ENCODE assay signal across 7 mouse cellular contexts in genomic region chr7:114253885-114254833, GRCm38 (mm10). TPM values are rescaled to one million over a fixed set of nuclear protein-coding genes. Genes with fewer than 3 reads are reported as not detected.
DNase-seq lines count a peak whose midpoint lies in the region; ATAC-seq and TF ChIP-seq lines count a peak whose summit lies in the region.

Copb1 (minus strand) TSS chr7:114254711.

- TF ChIP-seq POLR2A in kidney, adult 2 months (IDR thresholded peaks at IDR 0.05; ENCODE audit: low read depth, low read length): peak; percentile 60
- TF ChIP-seq POLR2A in spleen, adult 2 months (IDR thresholded peaks at IDR 0.05; ENCODE audit: low read depth, low read length): peak; percentile 73

- no peaks in the 10 kb centered on the region for H3K27me3 ChIP-seq in embryonic facial prominence, embryonic 11.5 days (ENCODE audit: control insufficient read depth, insufficient read depth, low read length)
- no peaks in the 10 kb centered on the region for H3K27me3 ChIP-seq in kidney, adult 2 months (replicated peaks; ENCODE audit: control insufficient read depth, insufficient read depth, low read length)
- H3K27me3 ChIP-seq in limb, embryonic 12.5 days: no peaks in the 10 kb centered on the region
- no peaks in the 10 kb centered on the region for H3K27me3 ChIP-seq in midbrain, embryonic 15.5 days (replicated peaks)
- H3K27me3 ChIP-seq in spleen, adult 2 months (ENCODE audit: control insufficient read depth, insufficient read depth, low read length): no peaks in the 10 kb centered on the region

- H3K9me3 ChIP-seq in embryonic facial prominence, embryonic 11.5 days (replicated peaks; ENCODE audit: control insufficient read depth, low read length): no peaks in the 10 kb centered on the region
- peaks cover 6% of the 10 kb centered on the region; the same call in 1 of the 2 replicates for H3K9me3 ChIP-seq in limb, embryonic 12.5 days
- no peaks in the 10 kb centered on the region for H3K9me3 ChIP-seq in midbrain, embryonic 15.5 days

- peak within 1 kb of the TSS; percentile 17; the same call in 1 of the 2 replicates for H3K27ac ChIP-seq in embryonic facial prominence, embryonic 11.5 days (replicated peaks; ENCODE audit: low read depth, low read length)
- peak within 1 kb of the TSS; percentile 81 for H3K27ac ChIP-seq in kidney, adult 2 months (ENCODE audit: insufficient read depth, low read depth, low read length)
- peak within 1 kb of the TSS; percentile 85 for H3K27ac ChIP-seq in limb, embryonic 12.5 days
- peak within 1 kb of the TSS; percentile 72 for H3K27ac ChIP-seq in midbrain, embryonic 15.5 days
- H3K27ac ChIP-seq in spleen, adult 2 months (ENCODE audit: insufficient read depth, low read length): peak within 1 kb of the TSS; percentile 55

- H3K36me3 ChIP-seq in embryonic facial prominence, embryonic 11.5 days (replicated peaks; ENCODE audit: control insufficient read depth, insufficient read depth, low read depth, low read length): peaks cover 9% of the 10 kb centered on the region
- peaks cover 1% of the 10 kb centered on the region; the same call in 1 of the 2 replicates for H3K36me3 ChIP-seq in kidney, adult 2 months (ENCODE audit: control insufficient read depth, insufficient read depth, low read length)
- peaks cover 30% of the 10 kb centered on the region for H3K36me3 ChIP-seq in limb, embryonic 12.5 days
- peaks cover 21% of the 10 kb centered on the region for H3K36me3 ChIP-seq in midbrain, embryonic 15.5 days (replicated peaks)
- H3K36me3 ChIP-seq in spleen, adult 2 months (ENCODE audit: control insufficient read depth, insufficient read depth, low read length): peaks cover 7% of the 10 kb centered on the region

- TF ChIP-seq CTCF in kidney, adult 2 months (conservative IDR thresholded peaks at IDR 0.05; ENCODE audit: insufficient read depth, insufficient read length, low read depth, low read length): no peak
- TF ChIP-seq CTCF in spleen, adult 2 months (IDR thresholded peaks at IDR 0.05; ENCODE audit: extremely low read depth, insufficient read depth, insufficient read length, insufficient replicate concordance): no peak

- WGBS in embryonic facial prominence, embryonic 11.5 days: 2% methylated on average over 71 of the region's 75 CpGs
- WGBS in kidney, adult 2 months: under 1% methylated on average over 72 of the region's 75 CpGs
- 2% methylated on average over 75 of the region's 75 CpGs for WGBS in limb, embryonic 12.5 days
- 1% methylated on average over 75 of the region's 75 CpGs for WGBS in midbrain, embryonic 15.5 days
- WGBS in spleen, adult 2 months: 1% methylated on average over 73 of the region's 75 CpGs

- peak; percentile 97 for ATAC-seq in embryonic facial prominence, embryonic 11.5 days (replicated peaks; ENCODE audit: insufficient number of reproducible peaks, low FRiP score, low TSS enrichment, low read depth)
- ATAC-seq in limb, embryonic 12.5 days (ENCODE audit: insufficient number of reproducible peaks, insufficient read depth, low FRiP score, low TSS enrichment, low read depth): peak; percentile 96
- peak; percentile 99 for ATAC-seq in midbrain, embryonic 15.5 days (replicated peaks)

- H3K9ac ChIP-seq in embryonic facial prominence, embryonic 11.5 days (replicated peaks; ENCODE audit: low read length): peak within 1 kb of the TSS; percentile 90
- H3K9ac ChIP-seq in limb, embryonic 12.5 days (replicated peaks): peak within 1 kb of the TSS; percentile 97
- H3K9ac ChIP-seq in midbrain, embryonic 15.5 days: peak within 1 kb of the TSS; percentile 98

- peak within 1 kb of the TSS; percentile 50 for H3K4me2 ChIP-seq in embryonic facial prominence, embryonic 11.5 days (ENCODE audit: low read depth, low read length)
- H3K4me2 ChIP-seq in limb, embryonic 12.5 days: peak within 1 kb of the TSS; percentile 56
- peak within 1 kb of the TSS; percentile 55 for H3K4me2 ChIP-seq in midbrain, embryonic 15.5 days

- peak within 1 kb of the TSS; percentile 73 for H3K4me3 ChIP-seq in embryonic facial prominence, embryonic 11.5 days (ENCODE audit: low read depth, low read length)
- peak within 1 kb of the TSS; percentile 91 for H3K4me3 ChIP-seq in kidney, adult 2 months (ENCODE audit: insufficient read depth, low read depth, low read length)
- peak within 1 kb of the TSS; percentile 98 for H3K4me3 ChIP-seq in limb, embryonic 12.5 days (replicated peaks)
- peak within 1 kb of the TSS; percentile 99 for H3K4me3 ChIP-seq in midbrain, embryonic 15.5 days
- peak within 1 kb of the TSS; percentile 100 for H3K4me3 ChIP-seq in spleen, adult 2 months (ENCODE audit: extremely low read depth, insufficient read depth, insufficient read length)

- DNase-seq in adrenal gland, postnatal 14 days: peak; percentile 97
- DNase-seq in embryonic facial prominence, embryonic 11.5 days (ENCODE audit: low spot score): peak; percentile 93
- peak; percentile 99 for DNase-seq in heart, adult 11 months
- peak; percentile 97 for DNase-seq in kidney, adult 2 months
- peak; percentile 80 to 93 for DNase-seq in spleen, adult 2 months (ENCODE audit: low read depth in 1 of 2, low spot score in 2 of 2)

- H3K4me1 ChIP-seq in embryonic facial prominence, embryonic 11.5 days (ENCODE audit: control insufficient read depth, insufficient read depth, low read length): no peaks in the 10 kb centered on the region
- H3K4me1 ChIP-seq in kidney, adult 2 months (ENCODE audit: control insufficient read depth, insufficient read depth, low read length): 0 out of 2 replicates have a peak, but pooled peaks cover 2% of the 10 kb centered on the region
- no peaks in the 10 kb centered on the region; the same call in 1 of the 2 replicates for H3K4me1 ChIP-seq in limb, embryonic 12.5 days (replicated peaks)
- peaks cover 10% of the 10 kb centered on the region for H3K4me1 ChIP-seq in midbrain, embryonic 15.5 days
- H3K4me1 ChIP-seq in spleen, adult 2 months (ENCODE audit: control insufficient read depth, insufficient read depth, insufficient read length): no peaks in the 10 kb centered on the region; the same call in 1 of the 2 replicates

RNA-seq across cellular contexts. Expression of gene Copb1, which starts in this region (rescaled TPM):
- total RNA-seq in adrenal gland, postnatal 14 days (2021): 117 and 120 TPM in 2 replicates
- 141 and 160 TPM in 2 replicates for polyA plus RNA-seq in embryonic facial prominence, embryonic 11.5 days (2014; fragmentation: Nextera tagmentation; extraction: Ambion mirVana)
- 37.1 and 37.4 TPM in 2 replicates for polyA plus RNA-seq in kidney, adult 2 months (2012; rRNA removed)
- 120 and 121 TPM in 2 replicates for polyA plus RNA-seq in limb, embryonic 12.5 days (2016; fragmentation: Nextera tagmentation; extraction: Ambion mirVana)
- 80.1 and 86.1 TPM in 2 replicates for polyA plus RNA-seq in midbrain, embryonic 15.5 days (2015; fragmentation: Nextera tagmentation; extraction: Ambion mirVana)
- polyA plus RNA-seq in spleen, adult 2 months (2012; rRNA removed): 13.3 and 16.9 TPM in 2 replicates

Comparison
In these comparisons a context has a peak if more than half of its experiments do, and no peak if none do; other contexts are left out.
1. Peak in every context shown above with its lines: DNase-seq, ATAC-seq, H3K4me3 ChIP-seq and H3K27ac ChIP-seq.
2. H3K27ac ChIP-seq: peak in every context shown above with its lines; median percentile 85 in limb, embryonic 12.5 days; 81 in kidney, adult 2 months; 72 in midbrain, embryonic 15.5 days; 55 in spleen, adult 2 months; 17 in embryonic facial prominence, embryonic 11.5 days.